11 mouse cellular contexts compared by ENCODE assay signal in genomic region chr2:26941539-26941938, GRCm38 (mm10). TPM values are rescaled to one million over a fixed set of nuclear protein-coding genes. Genes with fewer than 3 reads are reported as not detected.
DNase-seq lines count a peak whose midpoint lies in the region; ATAC-seq and TF ChIP-seq lines count a peak whose summit lies in the region.
"Had no signal": no experiment of that assay in that cellular context is flagged by ENCODE, and none has a peak within 500 bp of the region (broad histone marks: within the 10 kb centered on the region; RNA-seq: fewer than 3 reads in every experiment).

No protein-coding gene starts in this region.

- no peak overlapping the region for H3K9ac ChIP-seq in intestine, postnatal 0 days (ENCODE audit: low read depth, low read length)
- H3K9ac ChIP-seq: forebrain, embryonic 12.5 days; heart, embryonic 13.5 days had no signal

- no peaks in the 10 kb centered on the region for H3K9me3 ChIP-seq in intestine, postnatal 0 days (ENCODE audit: control insufficient read depth)
- H3K9me3 ChIP-seq: forebrain, embryonic 12.5 days; heart, embryonic 13.5 days; limb, embryonic 10.5 days had no signal

- peak; percentile 71 for TF ChIP-seq CTCF in intestine, postnatal 0 days (IDR thresholded peaks at IDR 0.05; ENCODE audit: low read depth)

- H3K27me3 ChIP-seq in intestine, postnatal 0 days (replicated peaks; ENCODE audit: control insufficient read depth, insufficient read depth, low read length) = no peaks in the 10 kb centered on the region
- H3K27me3 ChIP-seq: heart, embryonic 13.5 days had no signal

- peak; percentile 74 for ATAC-seq in intestine, postnatal 0 days

- H3K4me3 ChIP-seq in intestine, postnatal 0 days (ENCODE audit: low read depth, low read length) = no peak overlapping the region
- H3K4me3 ChIP-seq: forebrain, embryonic 12.5 days; heart, embryonic 13.5 days; limb, embryonic 10.5 days had no signal

- 0 out of 2 replicates have a peak, but pooled peaks cover 4% of the 10 kb centered on the region for H3K36me3 ChIP-seq in intestine, postnatal 0 days (ENCODE audit: control insufficient read depth, insufficient read depth)

- 34% methylated on average over 5 of the region's 5 CpGs for WGBS in intestine, postnatal 0 days

- H3K4me2 ChIP-seq in intestine, postnatal 0 days (replicated peaks; ENCODE audit: low read depth) = no peak overlapping the region
- H3K4me2 ChIP-seq: forebrain, embryonic 12.5 days; heart, embryonic 13.5 days had no signal

- no peaks in the 10 kb centered on the region for H3K4me1 ChIP-seq in intestine, postnatal 0 days (replicated peaks; ENCODE audit: control insufficient read depth, insufficient read depth, low read length)
- H3K4me1 ChIP-seq: forebrain, embryonic 12.5 days; heart, embryonic 13.5 days; limb, embryonic 10.5 days had no signal

- H3K27ac ChIP-seq in intestine, postnatal 0 days (ENCODE audit: low read depth, low read length) = peak overlapping the region; percentile 46; the same call in 1 of the 2 replicates
- H3K27ac ChIP-seq: forebrain, embryonic 12.5 days; heart, embryonic 13.5 days; limb, embryonic 10.5 days had no signal

- peak; percentile 35 for DNase-seq in thymus, postnatal 4 days
- no peak for DNase-seq in thymus, postnatal 10 days (ENCODE audit: low spot score in 2 of 2)
- DNase-seq in lung, postnatal 25 days (ENCODE audit: low spot score) = peak; percentile 59
- no peak for DNase-seq in cerebellum, postnatal 36 days
- no peak for DNase-seq in spleen, adult 18-20 months
- no peak for DNase-seq in embryo, embryonic 10 days (ENCODE audit: low spot score)
- DNase-seq: kidney, adult 18-20 months had no signal

RNA-seq across cellular contexts. Expression of gene Stkld1, which starts 7.7 kb away (rescaled TPM):
- 0.07 and 0.10 TPM in 2 replicates for polyA plus RNA-seq in intestine, postnatal 0 days (2015; fragmentation: Nextera tagmentation; extraction: Ambion mirVana)

RNA-seq across cellular contexts. Expression of gene Surf4, which starts 7.8 kb away (rescaled TPM):
- 379 TPM in 2 replicates for polyA plus RNA-seq in intestine, postnatal 0 days (2015; fragmentation: Nextera tagmentation; extraction: Ambion mirVana)

RNA-seq across cellular contexts. Expression of gene Rexo4, which starts 22.6 kb away (rescaled TPM):
- 29.4 and 30.1 TPM in 2 replicates for polyA plus RNA-seq in intestine, postnatal 0 days (2015; fragmentation: Nextera tagmentation; extraction: Ambion mirVana)

RNA-seq across cellular contexts. Expression of gene Surf1, which starts 25.2 kb away (rescaled TPM):
- 59.8 and 65.3 TPM in 2 replicates for polyA plus RNA-seq in intestine, postnatal 0 days (2015; fragmentation: Nextera tagmentation; extraction: Ambion mirVana)

RNA-seq across cellular contexts. Expression of gene Surf2, which starts 25.4 kb away (rescaled TPM):
- polyA plus RNA-seq in intestine, postnatal 0 days (2015; fragmentation: Nextera tagmentation; extraction: Ambion mirVana) = 33.2 and 33.5 TPM in 2 replicates

Comparison
In these comparisons a context has a peak if more than half of its experiments do, and no peak if none do; other contexts are left out.
1. DNase-seq: peak in thymus, postnatal 4 days (single experiment) and lung, postnatal 25 days (single experiment); none in thymus, postnatal 10 days (0 of 2), cerebellum, postnatal 36 days (0 of 2), spleen, adult 18-20 months (0 of 2) and embryo, embryonic 10 days (single experiment).